Mouse (Mus musculus): ENCODE results near the gene Abhd12b. TPM values are rescaled to one million over a fixed set of nuclear protein-coding genes. Genes with fewer than 3 reads are reported as not detected.
A peak's percentile ranks its signal among the peaks of the same experiment; 100 is the strongest.

Gene Abhd12b
- polyA plus RNA-seq (2012; rRNA removed), result not detected in 2 replicates

- no peak for TF ChIP-seq POLR2A (IDR thresholded peaks at IDR 0.05; ENCODE audit: borderline replicate concordance, insufficient read depth, low read length)
- no peak for TF ChIP-seq CTCF (IDR thresholded peaks at IDR 0.05; ENCODE audit: borderline replicate concordance, insufficient read depth, low read depth, low read length)
- H3K4me1 ChIP-seq (ENCODE audit: control insufficient read depth, insufficient read depth, low read length), result no peaks in the 10 kb centered on the region
- no peak within 1 kb of the TSS for H3K27ac ChIP-seq (ENCODE audit: insufficient read depth, low read length)
- 68% methylated on average over 3 of the region's 3 CpGs for WGBS
- H3K27me3 ChIP-seq (ENCODE audit: control insufficient read depth, insufficient read depth, low read length), result no peaks in the 10 kb centered on the region
- DNase-seq, result no peak
- H3K4me3 ChIP-seq (replicated peaks; ENCODE audit: insufficient read depth, low read depth, low read length), result no peak within 1 kb of the TSS
Observed at GRCm38 (mm10) chr12:70153842-70154241, at the start of gene Abhd12b. Gene Abhd12b, plus strand, starts transcription at chr12:70154142.

- Histone ChIP-seq H3K27ac (ENCODE audit: insufficient read depth, low read length) (no peak overlapping the region), H3K27me3 (ENCODE audit: control insufficient read depth, insufficient read depth, low read length) (no peaks in the 10 kb centered on the region), H3K4me1 (ENCODE audit: control insufficient read depth, insufficient read depth, low read length) (no peaks in the 10 kb centered on the region), H3K4me3 (replicated peaks; ENCODE audit: insufficient read depth, low read depth, low read length) (no peak overlapping the region)
- no peak for DNase-seq
- 70% methylated on average over 4 of the region's 4 CpGs for WGBS
- no peak for TF ChIP-seq POLR2A (IDR thresholded peaks at IDR 0.05; ENCODE audit: borderline replicate concordance, insufficient read depth, low read length)
Observed at GRCm38 (mm10) chr12:70104199-70104598, 49.7 kb upstream of the Abhd12b start.

GRCm38 (mm10) chr12:70104776-70105420, 49.0 kb upstream of the Abhd12b start:
- Histone ChIP-seq H3K4me1 (ENCODE audit: control insufficient read depth, insufficient read depth, low read length) (no peaks in the 10 kb centered on the region), H3K4me3 (replicated peaks; ENCODE audit: insufficient read depth, low read depth, low read length) (no peak overlapping the region), H3K27ac (ENCODE audit: insufficient read depth, low read length) (no peak overlapping the region), H3K27me3 (ENCODE audit: control insufficient read depth, insufficient read depth, low read length) (no peaks in the 10 kb centered on the region)
- no peak for TF ChIP-seq POLR2A (IDR thresholded peaks at IDR 0.05; ENCODE audit: borderline replicate concordance, insufficient read depth, low read length)
- no peak for TF ChIP-seq CTCF (IDR thresholded peaks at IDR 0.05; ENCODE audit: borderline replicate concordance, insufficient read depth, low read depth, low read length)
- no peak for DNase-seq
- WGBS, result 68% methylated on average over 5 of the region's 5 CpGs

DNA sequence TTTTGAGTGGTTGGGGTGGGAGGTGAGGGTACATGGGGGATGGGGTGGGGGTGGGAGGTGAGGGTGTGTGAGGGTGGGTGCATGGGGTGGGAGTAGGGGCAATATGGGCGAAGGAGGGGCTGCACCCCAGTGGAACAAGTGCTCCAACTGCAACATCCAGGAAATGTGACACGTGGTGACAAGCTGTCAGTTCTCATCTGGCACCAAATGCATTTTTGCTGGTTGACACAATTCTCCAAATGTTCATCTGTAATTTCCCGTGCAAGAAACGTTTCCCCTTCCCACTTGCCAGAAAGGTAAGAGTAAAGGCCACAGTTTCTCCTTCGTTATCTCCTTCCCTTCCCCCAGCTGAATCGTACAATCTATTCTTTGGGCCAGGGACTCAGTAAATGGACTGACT, 48.1 kb upstream of the Abhd12b start:
- Histone ChIP-seq H3K4me1 (ENCODE audit: control insufficient read depth, insufficient read depth, low read length) (peaks cover 2% of the 10 kb centered on the region; the same call in 1 of the 2 replicates), H3K27me3 (ENCODE audit: control insufficient read depth, insufficient read depth, low read length) (no peaks in the 10 kb centered on the region), H3K27ac (ENCODE audit: insufficient read depth, low read length) (no peak overlapping the region), H3K4me3 (replicated peaks; ENCODE audit: insufficient read depth, low read depth, low read length) (no peak overlapping the region)
- 74% methylated on average over 6 of the region's 6 CpGs for WGBS
- DNase-seq, result no peak
- no peak for TF ChIP-seq CTCF (IDR thresholded peaks at IDR 0.05; ENCODE audit: borderline replicate concordance, insufficient read depth, low read depth, low read length)
- no peak for TF ChIP-seq POLR2A (IDR thresholded peaks at IDR 0.05; ENCODE audit: borderline replicate concordance, insufficient read depth, low read length)

DNA sequence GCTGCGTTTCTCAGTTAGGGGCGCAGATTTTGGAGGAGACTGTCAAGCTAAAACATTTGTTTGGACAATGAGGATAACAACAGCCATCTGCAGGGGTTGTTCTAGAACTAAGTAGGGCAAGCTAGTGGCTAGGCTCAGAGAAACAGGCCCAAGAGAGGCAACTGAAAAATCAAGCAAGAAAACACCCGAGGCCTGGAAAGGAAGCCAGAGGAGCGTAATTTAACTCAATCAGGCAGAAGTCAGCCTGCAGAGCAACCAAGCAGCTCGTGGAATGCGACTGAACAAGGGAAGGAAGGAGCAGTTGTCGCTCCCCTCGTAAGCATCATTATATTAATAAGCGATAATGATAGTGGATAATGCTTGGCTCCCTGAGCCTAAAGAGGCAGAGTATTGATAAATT, 47.4 kb upstream of the Abhd12b start:
- Histone ChIP-seq H3K4me1 (ENCODE audit: control insufficient read depth, insufficient read depth, low read length) (peaks cover 2% of the 10 kb centered on the region; the same call in 1 of the 2 replicates), H3K27me3 (ENCODE audit: control insufficient read depth, insufficient read depth, low read length) (no peaks in the 10 kb centered on the region), H3K4me3 (replicated peaks; ENCODE audit: insufficient read depth, low read depth, low read length) (no peak overlapping the region), H3K27ac (ENCODE audit: insufficient read depth, low read length) (no peak overlapping the region)
- 64% methylated on average over 9 of the region's 9 CpGs for WGBS
- TF ChIP-seq CTCF (IDR thresholded peaks at IDR 0.05; ENCODE audit: borderline replicate concordance, insufficient read depth, low read depth, low read length) (no peak), POLR2A (IDR thresholded peaks at IDR 0.05; ENCODE audit: borderline replicate concordance, insufficient read depth, low read length) (no peak)
- no peak for DNase-seq

DNA sequence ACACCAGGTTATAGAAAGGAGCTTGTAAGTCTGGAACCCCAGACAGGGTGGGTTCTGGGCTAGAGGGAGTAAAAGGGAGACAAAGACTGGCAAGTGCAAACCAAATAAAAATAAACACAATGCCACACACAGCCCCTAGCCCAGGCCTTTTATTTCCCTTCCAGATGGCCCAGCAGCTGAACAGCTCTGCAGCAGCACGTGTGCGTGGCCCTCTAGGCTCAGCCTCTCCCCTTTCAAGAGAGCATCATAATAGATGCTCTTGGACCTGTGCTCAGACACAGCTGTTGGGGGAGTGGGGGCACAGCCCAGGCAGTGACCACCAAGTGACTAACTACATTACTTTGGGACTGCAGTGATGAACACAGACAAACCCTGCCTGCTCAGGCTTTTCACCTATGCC, 45.8 kb upstream of the Abhd12b start:
- H3K4me1 ChIP-seq (ENCODE audit: control insufficient read depth, insufficient read depth, low read length), result peaks cover 2% of the 10 kb centered on the region; the same call in 1 of the 2 replicates
- H3K27me3 ChIP-seq (ENCODE audit: control insufficient read depth, insufficient read depth, low read length), result no peaks in the 10 kb centered on the region
- TF ChIP-seq CTCF (IDR thresholded peaks at IDR 0.05; ENCODE audit: borderline replicate concordance, insufficient read depth, low read depth, low read length) (no peak), POLR2A (IDR thresholded peaks at IDR 0.05; ENCODE audit: borderline replicate concordance, insufficient read depth, low read length) (no peak)
- WGBS, result 88% methylated on average over 2 of the region's 2 CpGs
- H3K27ac ChIP-seq (ENCODE audit: insufficient read depth, low read length), result no peak overlapping the region
- DNase-seq, result no peak
- no peak overlapping the region for H3K4me3 ChIP-seq (replicated peaks; ENCODE audit: insufficient read depth, low read depth, low read length)

DNA sequence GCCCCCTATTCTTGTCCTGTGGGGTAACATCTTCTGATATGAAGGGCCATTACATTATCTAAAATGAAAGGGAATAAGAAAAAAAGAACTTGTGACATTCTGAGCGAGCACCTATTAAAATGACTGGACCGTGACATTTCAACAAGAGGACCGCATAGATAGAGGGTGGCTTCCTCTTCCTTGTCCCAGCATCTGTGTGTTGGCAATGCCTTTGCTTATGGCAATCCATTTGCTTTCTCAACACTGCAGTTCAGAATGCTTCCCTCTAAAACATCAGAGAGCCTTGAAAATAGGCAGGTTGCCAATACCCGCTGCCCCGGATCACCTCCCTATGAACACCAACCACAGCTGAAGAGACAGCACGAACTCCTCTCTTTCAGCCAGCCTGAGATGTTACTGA, 44.0 kb upstream of the Abhd12b start:
- Histone ChIP-seq H3K4me1 (ENCODE audit: control insufficient read depth, insufficient read depth, low read length) (peaks cover 2% of the 10 kb centered on the region; the same call in 1 of the 2 replicates), H3K27me3 (ENCODE audit: control insufficient read depth, insufficient read depth, low read length) (no peaks in the 10 kb centered on the region), H3K4me3 (replicated peaks; ENCODE audit: insufficient read depth, low read depth, low read length) (peak overlapping the region; percentile 10), H3K27ac (ENCODE audit: insufficient read depth, low read length) (no peak overlapping the region)
- DNase-seq, result peak; percentile 29 to 38
- no peak for TF ChIP-seq CTCF (IDR thresholded peaks at IDR 0.05; ENCODE audit: borderline replicate concordance, insufficient read depth, low read depth, low read length)
- TF ChIP-seq POLR2A (IDR thresholded peaks at IDR 0.05; ENCODE audit: borderline replicate concordance, insufficient read depth, low read length), result no peak
- 46% methylated on average over 6 of the region's 6 CpGs for WGBS

GRCm38 (mm10) chr12:70110375-70111116, 43.4 kb upstream of the Abhd12b start:
- peaks cover 2% of the 10 kb centered on the region; the same call in 1 of the 2 replicates for H3K4me1 ChIP-seq (ENCODE audit: control insufficient read depth, insufficient read depth, low read length)
- H3K4me3 ChIP-seq (replicated peaks; ENCODE audit: insufficient read depth, low read depth, low read length), result peak overlapping the region; percentile 74
- DNase-seq, result peak in 1 of 2 experiments; percentile 30
- no peaks in the 10 kb centered on the region for H3K27me3 ChIP-seq (ENCODE audit: control insufficient read depth, insufficient read depth, low read length)
- 7% methylated on average over 23 of the region's 23 CpGs for WGBS
- no peak overlapping the region for H3K27ac ChIP-seq (ENCODE audit: insufficient read depth, low read length)
- TF ChIP-seq CTCF (IDR thresholded peaks at IDR 0.05; ENCODE audit: borderline replicate concordance, insufficient read depth, low read depth, low read length) (no peak), POLR2A (IDR thresholded peaks at IDR 0.05; ENCODE audit: borderline replicate concordance, insufficient read depth, low read length) (no peak)
